ENCODE assay signal across 9 mouse cellular contexts in genomic region chr11:74927236-74927725, GRCm38 (mm10). TPM values are rescaled to one million over a fixed set of nuclear protein-coding genes. Genes with fewer than 3 reads are reported as not detected.
DNase-seq lines count a peak whose midpoint lies in the region; ATAC-seq and TF ChIP-seq lines count a peak whose summit lies in the region.
"Had no signal": no experiment of that assay in that cellular context is flagged by ENCODE, and none has a peak within 500 bp of the region (broad histone marks: within the 10 kb centered on the region; RNA-seq: fewer than 3 reads in every experiment).

No protein-coding gene starts in this region.

- no peaks in the 10 kb centered on the region for H3K9me3 ChIP-seq in forebrain, embryonic 13.5 days (replicated peaks)
- H3K9me3 ChIP-seq in forebrain, embryonic 16.5 days (ENCODE audit: control insufficient read depth, low read length) = no peaks in the 10 kb centered on the region
- H3K9me3 ChIP-seq in liver, embryonic 15.5 days (replicated peaks) = no peaks in the 10 kb centered on the region

- WGBS in forebrain, embryonic 13.5 days = 93% methylated on average over 2 of the region's 2 CpGs
- 92% methylated on average over 2 of the region's 2 CpGs for WGBS in forebrain, embryonic 16.5 days
- 80% methylated on average over 2 of the region's 2 CpGs for WGBS in liver, embryonic 15.5 days (ENCODE audit: insufficient replicate concordance)

- ATAC-seq in forebrain, embryonic 13.5 days = no peak
- ATAC-seq in forebrain, embryonic 16.5 days = no peak
- ATAC-seq in liver, embryonic 15.5 days (ENCODE audit: insufficient read depth) = no peak

- no peak overlapping the region for H3K9ac ChIP-seq in forebrain, embryonic 13.5 days
- H3K9ac ChIP-seq in forebrain, embryonic 16.5 days (replicated peaks; ENCODE audit: low read depth, low read length) = no peak overlapping the region
- no peak overlapping the region for H3K9ac ChIP-seq in liver, embryonic 15.5 days

- TF ChIP-seq CTCF in layer of hippocampus, adult 2 months (conservative IDR thresholded peaks at IDR 0.05) = no peak
- TF ChIP-seq CTCF in gastrocnemius, adult 2 months (IDR thresholded peaks at IDR 0.05) = no peak

- peaks cover 23% of the 10 kb centered on the region for H3K4me1 ChIP-seq in forebrain, embryonic 13.5 days
- H3K4me1 ChIP-seq in forebrain, embryonic 16.5 days (replicated peaks; ENCODE audit: control insufficient read depth, insufficient read depth, low read length) = peaks cover 16% of the 10 kb centered on the region
- H3K4me1 ChIP-seq in liver, embryonic 15.5 days (replicated peaks) = peaks cover 30% of the 10 kb centered on the region

- intact Hi-C loops in left cerebral cortex, postnatal 36 days (cut with DNase I) = no loop called here
- intact Hi-C loops in gastrocnemius, adult 2 months (cut with DNase I) = no loop called here

- H3K4me2 ChIP-seq in forebrain, embryonic 13.5 days = peak overlapping the region; percentile 72
- no peak overlapping the region for H3K4me2 ChIP-seq in forebrain, embryonic 16.5 days (ENCODE audit: low read length)
- peak overlapping the region; percentile 76 for H3K4me2 ChIP-seq in liver, embryonic 15.5 days

- no peak overlapping the region for H3K4me3 ChIP-seq in forebrain, embryonic 13.5 days
- H3K4me3 ChIP-seq in forebrain, embryonic 16.5 days (replicated peaks; ENCODE audit: low read length) = no peak overlapping the region
- peak overlapping the region; percentile 98; the same call in 1 of the 2 replicates for H3K4me3 ChIP-seq in layer of hippocampus, adult 2 months
- peak overlapping the region; percentile 71 for H3K4me3 ChIP-seq in liver, embryonic 15.5 days (replicated peaks)
- H3K4me3 ChIP-seq in gastrocnemius, adult 2 months = no peak overlapping the region; the same call in 1 of the 2 replicates

- H3K36me3 ChIP-seq in forebrain, embryonic 13.5 days (ENCODE audit: poor library complexity, severe bottlenecking) = peaks cover 27% of the 10 kb centered on the region
- H3K36me3 ChIP-seq in forebrain, embryonic 16.5 days (ENCODE audit: control insufficient read depth, insufficient read depth) = peaks cover 2% of the 10 kb centered on the region; the same call in 1 of the 2 replicates
- H3K36me3 ChIP-seq in liver, embryonic 15.5 days (replicated peaks) = peaks cover 18% of the 10 kb centered on the region

- H3K27ac ChIP-seq in forebrain, embryonic 13.5 days = no peak overlapping the region
- H3K27ac ChIP-seq in forebrain, embryonic 16.5 days (ENCODE audit: low read length) = no peak overlapping the region
- H3K27ac ChIP-seq in layer of hippocampus, adult 2 months = no peak overlapping the region
- peak overlapping the region; percentile 94 for H3K27ac ChIP-seq in liver, embryonic 15.5 days (replicated peaks)
- no peak overlapping the region for H3K27ac ChIP-seq in gastrocnemius, adult 2 months

- H3K27me3 ChIP-seq in forebrain, embryonic 13.5 days = no peaks in the 10 kb centered on the region
- no peaks in the 10 kb centered on the region for H3K27me3 ChIP-seq in forebrain, embryonic 16.5 days (replicated peaks; ENCODE audit: control insufficient read depth, insufficient read depth, low read length)
- H3K27me3 ChIP-seq in liver, embryonic 15.5 days = no peaks in the 10 kb centered on the region

- DNase-seq in layer of hippocampus, adult 2 months (ENCODE audit: low spot score in 2 of 2) = no peak
- no peak for DNase-seq in layer of hippocampus, adult 11-12 months (ENCODE audit: low spot score)
- DNase-seq in MEL-GATA-1-ER (ENCODE audit: extremely low read depth, low read depth) = peak; percentile 29
- DNase-seq in left cerebral cortex, postnatal 36 days (ENCODE audit: low spot score in 2 of 2) = no peak
- DNase-seq in gastrocnemius, adult 2 months = no peak
- DNase-seq: spleen, adult 18-20 months had no signal

RNA-seq across cellular contexts. Expression of gene Srr, which starts 1.5 kb away (rescaled TPM):
- 30.5 and 35.7 TPM in 2 replicates for polyA plus RNA-seq in forebrain, embryonic 13.5 days (2015; fragmentation: Nextera tagmentation; extraction: Ambion mirVana)
- 44.5 and 46.5 TPM in 2 replicates for polyA plus RNA-seq in forebrain, embryonic 16.5 days (2015; fragmentation: Nextera tagmentation; extraction: Ambion mirVana)
- 10 to 100 TPM; 85.2 to 96.3 TPM for total RNA-seq in layer of hippocampus, adult 2 months (2021)
- polyA plus RNA-seq in liver, embryonic 15.5 days (2015; fragmentation: Nextera tagmentation; extraction: Ambion mirVana) = 3.6 and 4.4 TPM in 2 replicates
- total RNA-seq in left cerebral cortex, postnatal 36 days (2021) = 10 to 100 TPM; 86.2 to 88.2 TPM
- 10 to 100 TPM; 18.9 to 26.7 TPM for total RNA-seq in gastrocnemius, adult 2 months (2021)

RNA-seq across cellular contexts. Expression of gene Smg6, which starts 1.7 kb away (rescaled TPM):
- 18.3 and 20.0 TPM in 2 replicates for polyA plus RNA-seq in forebrain, embryonic 13.5 days (2015; fragmentation: Nextera tagmentation; extraction: Ambion mirVana)
- 18.6 and 19.2 TPM in 2 replicates for polyA plus RNA-seq in forebrain, embryonic 16.5 days (2015; fragmentation: Nextera tagmentation; extraction: Ambion mirVana)
- total RNA-seq in layer of hippocampus, adult 2 months (2021) = 10 to 100 TPM; 31.9 to 34.7 TPM
- polyA plus RNA-seq in liver, embryonic 15.5 days (2015; fragmentation: Nextera tagmentation; extraction: Ambion mirVana) = 4.5 and 4.7 TPM in 2 replicates
- total RNA-seq in left cerebral cortex, postnatal 36 days (2021) = 10 to 100 TPM; 27.2 to 31.2 TPM
- total RNA-seq in gastrocnemius, adult 2 months (2021) = 10 to 100 TPM; 11.9 to 12.4 TPM

RNA-seq across cellular contexts. Expression of gene Tsr1, which starts 29.4 kb away (rescaled TPM):
- 33.3 and 39.1 TPM in 2 replicates for polyA plus RNA-seq in forebrain, embryonic 13.5 days (2015; fragmentation: Nextera tagmentation; extraction: Ambion mirVana)
- 38.0 and 41.5 TPM in 2 replicates for polyA plus RNA-seq in forebrain, embryonic 16.5 days (2015; fragmentation: Nextera tagmentation; extraction: Ambion mirVana)
- 10 to 100 TPM; 32.0 to 36.8 TPM for total RNA-seq in layer of hippocampus, adult 2 months (2021)
- 19.7 and 20.0 TPM in 2 replicates for polyA plus RNA-seq in liver, embryonic 15.5 days (2015; fragmentation: Nextera tagmentation; extraction: Ambion mirVana)
- total RNA-seq in left cerebral cortex, postnatal 36 days (2021) = 10 to 100 TPM; 25.7 to 31.4 TPM
- 10 to 100 TPM; 24.7 to 28.9 TPM for total RNA-seq in gastrocnemius, adult 2 months (2021)

RNA-seq across cellular contexts. Expression of gene Sgsm2, which starts 30.4 kb away (rescaled TPM):
- 9.7 and 10.5 TPM in 2 replicates for polyA plus RNA-seq in forebrain, embryonic 13.5 days (2015; fragmentation: Nextera tagmentation; extraction: Ambion mirVana)
- 13.1 and 18.2 TPM in 2 replicates for polyA plus RNA-seq in forebrain, embryonic 16.5 days (2015; fragmentation: Nextera tagmentation; extraction: Ambion mirVana)
- total RNA-seq in layer of hippocampus, adult 2 months (2021) = 10 to 100 TPM; 91.7 to 99.3 TPM
- polyA plus RNA-seq in liver, embryonic 15.5 days (2015; fragmentation: Nextera tagmentation; extraction: Ambion mirVana) = 1.2 TPM in 2 replicates
- total RNA-seq in left cerebral cortex, postnatal 36 days (2021) = 10 to 100 TPM; 80.2 to 81.6 TPM
- 1 to 10 TPM; 2.1 TPM for total RNA-seq in gastrocnemius, adult 2 months (2021)

Comparison
In these comparisons a context has a peak if more than half of its experiments do, and no peak if none do; other contexts are left out.
1. H3K4me3 ChIP-seq: peak in layer of hippocampus, adult 2 months (single experiment) and liver, embryonic 15.5 days (single experiment); none in forebrain, embryonic 13.5 days (single experiment), forebrain, embryonic 16.5 days (single experiment) and gastrocnemius, adult 2 months (single experiment).